Mouse (Mus musculus) heart, adult 11 months (tissue): ENCODE measurements around the gene Cdkal1.
A peak's percentile ranks its signal among the peaks of the same experiment; 100 is the strongest.

ENCODE experiments used
- DNase-seq: peaks from one replicate; pipeline ENCODE4 v3.0.0; 2022

Cdkal1 gene

DNA sequence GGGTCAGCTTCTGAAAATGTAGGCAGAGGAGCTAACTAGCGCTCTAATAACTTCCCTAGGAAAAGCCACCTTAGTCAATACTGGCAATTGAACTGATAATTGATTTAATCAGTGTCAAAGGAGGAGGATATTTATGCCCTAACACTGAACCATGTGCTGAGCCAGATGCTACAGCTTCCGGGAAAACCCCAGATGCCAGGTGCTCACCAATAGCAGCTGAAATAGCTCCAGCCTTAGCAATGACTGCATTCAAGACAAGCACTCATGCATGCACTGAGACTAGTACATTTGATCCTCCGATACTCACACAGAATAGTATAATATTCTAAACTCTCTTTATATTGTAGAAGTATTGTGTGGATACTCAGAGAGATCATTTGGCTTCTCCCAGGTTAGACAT is 368.8 kb downstream of the Cdkal1 start:
- peak; percentile 33 for DNase-seq

DNA sequence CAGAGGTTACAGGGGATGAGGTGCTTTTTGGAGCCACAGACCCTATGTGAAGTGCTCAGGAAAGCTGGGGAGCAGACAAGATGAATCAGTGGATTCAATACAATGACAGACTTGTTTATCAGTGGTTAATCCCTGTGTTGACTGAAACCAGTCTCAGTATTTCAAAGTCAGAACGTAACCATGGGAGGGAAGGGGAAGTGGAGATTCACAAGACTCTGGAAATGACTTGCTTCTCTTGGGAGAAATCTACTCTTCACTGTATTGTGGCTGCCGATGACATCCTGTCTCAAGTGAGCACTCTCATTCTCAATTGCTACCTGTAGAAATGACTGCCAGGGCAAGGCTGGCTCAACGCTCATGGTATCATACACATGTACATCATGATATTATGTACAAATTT is 371.5 kb downstream of the Cdkal1 start:
- peak; percentile 29 for DNase-seq

DNA sequence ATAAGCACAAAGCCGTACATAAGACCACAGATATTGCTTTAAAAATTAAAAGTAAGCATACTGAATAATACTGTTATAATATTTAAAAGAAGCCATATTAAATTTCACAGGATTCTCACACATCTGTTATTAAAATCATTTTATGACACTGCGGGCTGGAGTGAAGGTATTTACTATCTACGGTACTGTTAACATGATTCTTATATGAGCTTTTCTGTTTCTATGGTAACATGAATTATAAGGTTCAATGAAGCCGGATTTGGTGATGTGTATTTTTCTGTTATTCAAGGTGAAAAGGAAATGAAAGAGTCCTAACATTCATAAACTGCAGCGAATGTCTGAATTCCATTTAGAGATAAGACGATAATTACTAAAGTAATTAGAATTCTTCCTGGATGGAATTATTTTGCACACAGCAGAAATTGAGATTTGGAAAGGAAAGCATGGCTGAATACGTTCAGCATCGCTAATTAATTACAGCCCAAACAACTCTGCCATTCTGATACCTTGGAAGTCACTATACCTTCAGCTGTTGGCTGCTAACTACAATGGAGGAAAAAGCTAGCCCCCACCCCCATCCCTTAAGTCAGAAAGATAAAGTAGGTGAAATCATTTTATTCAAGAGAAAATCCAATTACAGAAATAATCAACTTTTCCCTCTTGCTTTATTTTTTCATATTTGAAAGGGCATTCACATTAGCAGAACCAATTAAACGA is 373.2 kb downstream of the Cdkal1 start:
- DNase-seq, result no peak

DNA sequence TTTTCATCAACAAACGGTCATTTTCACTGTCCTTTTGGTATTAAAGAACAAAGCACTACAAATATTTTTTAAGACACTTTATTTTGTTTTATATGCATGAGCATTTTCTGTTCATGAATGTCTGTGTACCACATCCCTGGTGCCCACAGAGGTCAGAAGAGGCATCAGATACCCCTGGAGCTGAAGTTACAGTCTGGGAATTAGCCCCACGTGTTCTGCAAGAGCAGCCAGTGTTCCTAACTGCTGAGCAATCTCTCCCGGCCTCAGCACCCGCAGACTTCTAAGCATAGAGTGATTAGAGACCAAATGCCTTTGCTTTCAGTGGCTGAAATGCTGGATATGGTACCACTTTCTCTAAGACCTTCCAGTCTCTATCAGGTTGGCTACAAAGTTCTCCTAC is 379.1 kb downstream of the Cdkal1 start:
- DNase-seq, result peak; percentile 58

DNA sequence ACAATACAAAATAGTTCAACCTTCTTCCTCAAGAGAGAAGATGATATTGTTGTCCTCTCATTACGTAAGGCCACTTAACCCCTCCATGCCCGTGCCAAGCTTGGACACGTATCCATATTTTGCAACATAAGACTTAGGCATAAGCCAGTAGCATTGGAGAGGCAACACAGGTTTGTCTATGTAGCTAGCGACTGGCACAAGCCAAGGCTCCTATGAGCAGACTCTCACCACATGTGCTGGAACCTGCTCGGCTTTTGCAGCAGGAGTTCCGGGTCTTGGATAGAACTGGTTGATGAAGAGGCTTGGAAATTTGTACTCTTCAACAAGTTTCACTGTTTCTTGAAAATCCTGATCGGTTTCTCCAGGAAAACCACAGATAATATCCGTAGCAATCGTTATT is 381.2 kb downstream of the Cdkal1 start:
- peak; percentile 78 for DNase-seq

DNA sequence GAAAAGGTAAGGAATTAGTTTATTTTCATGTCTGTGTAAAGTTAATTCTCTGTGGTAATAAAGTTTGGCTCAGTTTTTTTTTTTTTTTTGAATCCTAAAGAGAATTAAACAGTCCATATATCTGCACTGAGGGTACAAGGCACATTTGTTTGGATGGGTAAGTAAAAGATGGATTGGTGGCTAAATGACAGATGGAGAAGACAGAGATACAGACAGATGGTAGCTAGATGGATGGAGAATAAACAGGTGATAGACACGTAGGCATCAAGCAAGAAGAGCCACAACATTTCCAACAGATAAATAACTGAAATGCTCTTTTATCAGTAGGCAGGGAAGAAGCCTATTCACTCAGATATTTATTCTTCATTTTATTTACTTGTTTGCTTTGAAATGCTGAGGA is 381.7 kb downstream of the Cdkal1 start:
- no peak for DNase-seq

DNA sequence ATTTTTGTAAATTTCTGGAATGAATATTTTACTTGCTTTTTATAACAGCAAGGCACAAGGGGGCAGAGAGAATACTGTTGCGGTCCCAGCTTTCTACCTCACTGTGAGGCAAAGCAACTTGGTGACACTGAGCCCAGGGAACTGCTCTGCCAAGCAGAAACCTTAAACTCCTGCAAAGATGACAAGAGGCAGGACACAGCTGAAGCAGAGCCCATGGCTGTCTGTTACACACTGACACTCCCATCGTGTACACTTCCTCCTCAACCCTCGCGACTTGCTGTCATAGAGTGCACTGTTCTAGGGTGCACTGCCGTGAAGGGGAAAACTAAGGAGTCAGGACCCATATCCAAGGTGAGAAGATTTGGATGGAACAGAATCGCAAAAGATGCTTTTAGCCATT is 393.2 kb downstream of the Cdkal1 start:
- DNase-seq, result peak; percentile 74

DNA sequence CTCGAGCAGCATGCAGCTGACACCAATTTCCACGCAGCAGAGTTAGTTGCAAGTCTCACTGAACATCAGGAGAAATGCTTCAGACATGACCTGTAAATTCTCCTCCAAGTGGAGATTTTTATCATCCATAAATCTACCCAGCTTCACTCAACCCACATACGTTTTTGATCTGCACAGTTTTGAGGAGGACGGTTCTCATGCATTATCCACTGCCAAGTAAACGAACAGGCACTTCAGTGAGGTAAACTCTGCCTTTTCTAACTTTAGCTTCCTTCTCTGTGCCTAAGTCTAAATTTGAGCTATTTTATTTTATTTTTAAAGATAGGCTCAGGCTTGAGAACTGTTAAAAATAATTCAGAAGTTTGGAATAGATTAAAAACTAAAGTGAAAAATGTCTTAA is 394.7 kb downstream of the Cdkal1 start:
- no peak for DNase-seq

DNA sequence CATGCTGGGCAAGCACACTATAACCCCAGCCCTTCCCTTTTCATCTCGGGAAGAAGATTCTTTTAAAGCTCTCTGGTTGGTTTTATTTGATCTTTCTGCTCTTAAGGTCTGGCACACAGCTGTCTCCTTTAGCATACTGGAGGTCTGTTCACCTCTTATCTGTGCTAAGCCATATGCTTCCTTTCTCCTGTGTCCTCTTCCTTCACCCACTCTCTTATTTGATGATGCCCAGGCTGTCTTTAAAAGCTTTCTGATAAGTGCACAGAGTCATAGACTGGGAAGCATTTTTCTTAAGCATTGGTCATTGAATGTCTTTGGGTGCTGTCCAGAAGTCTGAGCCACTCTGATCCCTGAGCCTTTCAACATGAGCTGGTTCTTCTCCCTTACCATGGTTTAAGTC is 397.1 kb downstream of the Cdkal1 start:
- no peak for DNase-seq

DNA sequence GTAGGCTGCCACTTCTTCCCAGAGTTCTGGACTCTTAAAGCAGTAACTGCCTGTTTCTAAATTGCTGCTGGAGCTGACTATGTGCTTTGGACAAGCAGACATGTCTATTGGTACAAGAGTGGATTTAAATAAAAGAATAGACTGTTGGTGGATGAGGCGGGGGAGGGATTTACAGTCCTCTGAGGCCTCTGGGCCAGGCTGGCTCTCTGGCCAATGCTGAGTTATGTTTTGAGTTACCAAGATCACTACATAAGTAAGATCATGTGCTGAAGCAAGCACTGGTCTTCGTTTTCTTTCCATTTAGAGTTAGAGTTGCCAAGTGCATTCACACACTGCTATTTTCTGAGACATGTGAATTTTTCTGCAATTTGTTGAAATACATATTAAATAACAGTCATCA is 418.4 kb downstream of the Cdkal1 start:
- no peak for DNase-seq

DNA sequence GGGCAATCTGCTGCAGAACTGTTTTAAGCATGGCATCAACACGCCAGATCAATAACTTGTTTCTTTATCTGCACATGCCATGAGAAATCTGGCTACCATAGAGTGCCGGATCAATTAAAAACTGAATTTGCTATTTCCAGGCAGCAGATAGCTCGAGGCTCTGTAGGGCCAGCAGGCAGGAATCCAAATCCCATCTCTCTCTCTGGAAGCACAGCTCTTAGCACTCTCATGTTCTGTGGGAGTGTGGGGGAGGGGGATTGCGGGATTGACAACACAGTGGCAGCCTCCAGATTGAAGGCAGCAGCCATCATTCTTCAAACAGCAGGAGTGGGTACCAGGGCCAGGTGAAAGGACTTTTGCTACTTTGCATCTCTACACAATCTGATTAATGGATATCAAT is 420.7 kb downstream of the Cdkal1 start:
- DNase-seq, result no peak

DNA sequence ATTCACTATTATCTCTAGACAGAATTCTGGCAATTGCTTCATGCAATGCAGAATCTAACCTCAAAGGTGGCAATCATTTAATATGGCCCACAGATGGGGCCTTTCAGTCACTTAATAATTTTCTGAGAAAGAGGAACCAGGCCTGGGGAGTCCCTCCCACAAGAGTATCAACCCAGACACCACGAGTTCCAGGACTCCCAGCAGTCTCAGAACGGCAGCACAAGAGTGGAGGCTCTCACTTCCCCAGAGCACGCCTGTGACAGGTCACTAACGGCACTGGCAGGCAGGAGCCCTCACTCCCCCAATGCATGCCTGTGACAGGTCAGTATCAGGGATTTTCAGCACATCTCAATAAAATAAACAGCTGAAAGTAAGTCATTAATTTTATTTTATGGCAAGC is 424.6 kb downstream of the Cdkal1 start:
- DNase-seq, result peak; percentile 56

DNA sequence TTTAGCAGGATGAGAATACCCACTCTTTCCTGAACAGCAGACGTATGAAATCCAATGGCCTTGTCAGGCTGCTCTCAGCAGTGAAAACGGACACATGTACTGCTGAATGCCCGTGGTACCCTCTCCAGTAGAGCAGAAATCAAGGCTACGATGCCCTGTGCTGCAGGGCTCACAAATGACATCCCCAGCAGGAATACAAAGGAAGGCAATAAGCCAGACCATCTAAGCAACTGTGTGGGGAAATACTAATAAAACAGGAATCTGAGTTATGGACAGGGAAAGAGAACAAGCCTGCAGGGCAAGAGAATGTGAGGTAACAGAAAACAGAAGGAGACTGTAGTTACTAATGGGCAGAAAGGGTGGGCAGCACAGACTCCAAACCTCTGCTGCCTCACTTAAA is 425.6 kb downstream of the Cdkal1 start:
- no peak for DNase-seq

DNA sequence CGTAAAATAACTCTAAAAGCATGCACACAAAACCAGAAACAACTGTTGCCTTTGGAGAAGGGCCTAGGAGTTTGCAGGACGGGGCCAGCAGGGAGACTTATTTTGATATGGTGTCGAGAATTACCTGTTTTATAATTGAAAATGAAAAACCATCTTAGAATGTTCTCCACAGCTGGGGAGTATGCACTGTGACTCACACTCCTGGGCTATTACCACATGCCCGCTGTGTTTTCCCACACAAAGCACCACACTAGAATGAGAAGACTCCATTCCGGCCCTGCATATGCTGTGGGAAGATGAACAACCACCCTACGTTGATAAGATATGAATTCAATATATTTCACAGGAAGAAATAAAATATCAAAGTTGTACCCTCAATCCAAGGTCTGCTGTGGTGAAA is 426.3 kb downstream of the Cdkal1 start:
- DNase-seq, result no peak

DNA sequence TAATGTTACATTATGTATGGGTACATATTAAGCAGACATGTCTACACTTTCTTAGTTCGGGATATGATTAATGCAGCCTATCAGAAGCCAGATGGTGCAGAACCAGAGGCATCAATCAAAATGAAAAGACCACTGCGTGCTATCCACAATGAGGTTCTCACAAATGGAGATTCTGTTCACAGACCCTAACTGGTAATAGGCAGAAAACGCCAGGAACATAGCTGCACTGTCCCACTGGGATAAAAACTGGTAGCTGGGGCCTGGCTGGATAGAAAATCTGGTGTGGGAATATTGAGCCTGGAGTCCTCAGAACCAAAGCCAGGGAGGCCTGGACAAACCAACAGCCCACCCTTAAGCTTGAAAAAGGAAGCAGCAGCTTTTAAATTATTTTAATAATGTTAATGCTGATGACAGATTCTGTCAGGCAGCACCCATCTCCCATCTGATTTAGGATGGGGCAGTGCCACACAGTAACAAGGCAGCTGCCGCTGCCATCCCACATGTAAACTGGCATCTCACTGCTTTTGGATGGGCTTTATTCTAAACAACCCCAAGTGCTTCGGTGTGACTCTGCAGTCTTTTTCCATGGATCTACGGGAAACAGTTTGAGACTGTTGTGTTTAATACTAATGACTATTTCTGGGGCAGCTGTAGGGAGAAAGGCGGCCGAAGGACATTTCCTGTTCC is 438.9 kb downstream of the Cdkal1 start:
- no peak for DNase-seq

DNA sequence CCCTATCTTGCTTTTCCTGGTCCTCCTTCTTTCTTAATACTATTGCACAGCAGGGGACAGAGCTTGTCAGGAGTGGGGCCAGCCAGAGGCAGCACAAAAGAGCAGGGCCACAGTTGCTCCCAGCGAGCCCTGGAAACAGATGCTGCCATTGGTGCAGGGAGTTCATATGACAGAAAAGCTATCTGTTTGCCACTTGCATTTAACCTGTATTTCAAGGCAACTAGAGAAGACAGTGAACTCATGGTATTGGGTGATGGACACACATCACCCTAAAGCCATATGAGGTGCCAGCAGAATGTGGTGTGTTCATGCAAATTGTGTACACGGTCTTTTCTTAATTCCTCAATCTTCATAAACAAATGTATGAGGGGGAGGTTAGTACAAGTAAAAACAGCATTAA is 439.5 kb downstream of the Cdkal1 start:
- no peak for DNase-seq

DNA sequence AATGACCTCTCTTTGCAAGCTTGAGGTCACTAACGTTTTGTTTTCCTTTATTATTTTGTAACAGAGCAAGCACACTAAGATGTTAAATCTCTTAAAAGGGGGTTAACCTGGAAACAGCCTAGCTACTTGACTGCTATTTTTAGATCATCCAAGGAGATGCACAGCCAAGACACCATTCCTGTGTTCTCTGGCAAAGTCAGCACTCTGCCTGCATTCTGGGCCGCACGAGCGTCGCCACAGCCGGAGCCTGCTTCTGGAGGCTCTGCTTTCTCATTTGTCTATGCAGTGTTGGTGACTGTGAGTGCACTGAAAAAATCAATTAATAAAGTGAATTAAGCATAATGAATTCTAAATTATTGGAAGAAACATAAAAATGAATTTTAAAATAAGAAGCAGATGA is 440.6 kb downstream of the Cdkal1 start:
- DNase-seq, result peak; percentile 88

DNA sequence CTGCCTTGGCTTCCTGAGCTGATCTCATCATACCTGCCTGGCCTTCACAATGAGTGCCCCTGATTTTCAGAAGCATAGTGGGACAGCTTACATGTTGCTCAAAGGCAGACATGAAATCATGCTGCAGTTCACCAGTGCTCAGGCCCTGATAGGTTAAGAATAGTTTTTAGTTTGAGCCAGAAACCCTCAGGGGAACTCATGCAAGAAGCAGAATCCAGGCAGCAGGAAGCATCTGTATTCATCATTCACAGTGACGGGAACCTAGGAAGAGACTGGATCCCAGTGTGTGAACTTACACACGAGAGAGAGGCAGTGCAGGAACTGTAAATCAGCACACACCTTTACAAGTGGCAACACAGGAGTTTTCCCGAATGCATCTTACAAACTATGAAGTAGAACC is 441.0 kb downstream of the Cdkal1 start:
- DNase-seq, result peak; percentile 97

DNA sequence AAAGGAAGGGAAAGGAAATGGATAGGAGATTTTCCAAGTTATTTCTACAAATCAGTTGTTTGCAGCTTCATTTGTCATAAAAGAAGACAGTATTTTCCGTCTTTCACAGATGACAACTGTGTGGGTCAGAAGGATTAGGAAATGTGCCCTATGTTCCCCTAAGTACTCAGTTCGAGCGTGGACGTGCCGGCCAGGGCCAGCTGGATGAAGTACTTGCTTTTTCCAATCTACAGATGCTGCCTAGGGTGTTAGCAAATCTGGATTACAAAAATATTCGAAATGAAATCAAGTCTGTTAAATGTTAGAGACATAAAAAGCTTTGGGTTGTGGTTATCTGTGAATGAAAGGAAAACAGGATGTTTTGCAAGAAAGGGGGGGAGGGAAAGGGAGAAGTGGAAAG is 444.3 kb downstream of the Cdkal1 start:
- peak; percentile 95 for DNase-seq

DNA sequence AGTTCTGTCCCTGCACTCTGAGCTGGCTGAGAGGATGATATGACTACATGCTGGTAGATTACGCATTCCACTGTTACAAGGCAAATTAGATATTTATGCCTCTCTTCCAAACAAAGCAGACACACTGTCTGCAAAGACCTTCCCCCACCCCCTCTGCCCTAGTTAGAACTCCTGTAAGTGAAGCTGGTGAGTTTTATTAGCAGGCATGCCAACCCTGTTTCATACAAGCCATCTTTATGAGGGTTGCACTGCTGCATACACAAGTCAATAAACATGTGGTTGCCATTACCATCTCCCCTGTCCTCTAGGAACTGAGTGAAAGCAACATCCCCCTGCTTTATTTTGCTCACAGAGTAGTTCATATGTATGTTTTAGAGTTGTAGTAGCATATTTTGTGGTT is 447.9 kb downstream of the Cdkal1 start:
- DNase-seq, result no peak

DNA sequence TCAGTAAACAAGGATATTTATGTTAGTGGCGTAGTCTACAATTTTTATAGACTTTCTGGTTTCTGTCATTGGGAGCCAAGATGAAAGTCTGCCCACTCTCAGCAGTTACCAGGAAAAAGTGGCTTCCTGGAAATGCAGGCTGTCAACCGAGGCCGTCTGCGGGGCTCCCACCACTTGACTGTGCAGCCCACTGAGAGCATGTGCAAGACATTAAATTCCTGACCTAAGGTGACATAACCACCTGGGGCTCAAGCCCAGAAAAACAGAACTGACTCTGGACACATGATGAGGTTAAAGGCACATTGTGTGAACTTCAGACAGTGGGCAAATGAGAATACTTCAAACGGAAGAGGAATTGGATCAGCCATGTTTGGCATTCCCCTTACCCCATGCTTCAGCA is 450.2 kb downstream of the Cdkal1 start:
- DNase-seq, result no peak

DNA sequence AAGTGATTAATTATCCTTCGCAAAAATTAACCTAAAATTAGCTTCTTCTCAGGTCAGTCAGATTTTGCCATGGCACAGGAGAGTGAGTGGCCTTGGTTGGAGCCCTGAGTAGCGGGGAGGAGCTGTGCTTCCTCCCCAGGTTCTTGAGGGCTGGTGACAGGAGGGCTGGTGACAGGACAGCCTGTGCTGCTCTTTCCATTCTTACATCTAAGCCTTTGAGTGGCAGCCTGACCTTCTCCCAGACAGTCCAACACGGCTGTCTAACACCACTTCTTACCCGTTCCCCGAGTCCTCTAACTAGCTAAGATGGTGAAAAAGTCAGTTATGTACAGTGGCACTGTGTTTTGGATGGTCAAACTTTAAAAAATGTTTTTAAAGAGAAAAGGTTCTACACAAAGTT is 452.3 kb downstream of the Cdkal1 start:
- DNase-seq, result no peak

DNA sequence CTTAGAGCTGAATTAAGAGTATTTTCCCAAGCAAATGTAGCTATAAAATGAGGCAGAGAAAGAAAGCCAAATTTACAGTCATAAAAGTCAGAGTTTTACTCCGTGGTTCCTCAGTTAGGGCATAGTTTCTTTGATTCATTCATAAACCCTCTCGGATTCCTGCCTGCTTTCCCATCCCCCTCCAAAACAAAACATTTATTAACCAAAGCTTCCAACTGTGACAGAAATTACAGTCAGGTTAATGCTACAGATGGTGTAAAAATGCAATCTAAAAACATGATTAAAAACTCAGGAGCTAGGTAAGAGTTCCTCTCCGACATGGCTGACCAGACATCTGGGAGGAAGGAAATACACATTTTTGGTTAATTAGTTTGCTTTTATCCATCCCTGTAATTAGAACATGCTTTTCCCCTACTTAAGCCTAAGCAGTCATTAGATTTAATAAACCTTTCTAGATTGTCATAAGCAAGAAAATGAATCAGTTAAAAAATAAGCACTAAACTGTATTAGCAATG is 452.9 kb downstream of the Cdkal1 start:
- no peak for DNase-seq

DNA sequence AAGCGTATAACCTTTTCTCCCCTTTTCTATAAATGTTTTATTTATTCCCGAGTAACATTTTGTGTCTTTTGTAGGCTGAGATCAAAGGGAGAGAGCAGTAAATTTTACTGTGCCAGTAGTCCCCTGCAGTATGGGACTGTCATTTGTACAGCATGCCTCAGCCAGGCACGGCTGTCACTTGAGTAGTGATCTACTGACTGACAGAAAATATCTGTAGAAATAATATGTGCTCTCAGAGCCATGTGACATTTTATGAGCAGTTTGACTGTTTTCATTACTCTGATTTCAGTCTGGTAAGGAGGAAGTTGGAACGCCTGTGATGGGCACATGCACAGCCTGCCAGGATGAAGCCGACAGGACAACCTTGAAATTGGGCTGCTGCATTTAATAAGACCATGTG is 455.6 kb downstream of the Cdkal1 start:
- no peak for DNase-seq

DNA sequence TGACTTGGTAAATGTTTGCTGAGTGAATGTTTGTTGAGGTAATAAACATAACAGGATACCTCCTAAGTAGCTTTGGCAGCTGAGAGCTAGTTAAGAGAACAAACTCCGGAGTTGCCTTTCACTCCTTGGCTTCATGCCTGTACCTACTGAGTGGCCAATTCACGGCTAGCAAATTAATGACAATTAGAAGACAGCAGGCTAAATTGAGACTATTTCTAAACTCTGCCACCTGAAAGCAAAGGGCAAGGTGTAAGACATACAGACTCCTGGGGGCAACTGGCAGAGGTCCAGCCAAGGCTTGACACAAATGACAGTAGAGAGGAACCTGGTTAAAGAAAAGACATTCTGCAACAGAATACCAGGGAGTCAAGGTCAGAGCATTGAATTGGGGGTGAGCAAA is 457.0 kb downstream of the Cdkal1 start:
- peak; percentile 87 for DNase-seq
